Mouse (Mus musculus) left cerebral cortex, postnatal 10 days (tissue): ENCODE measurements at regions not wholly inside any gene's neighbourhood (a gene's known extent, or its start where the extent isn't known, plus 50 kb on each side); places are given as distances from the start of the nearest gene placed in this dataset.
A peak's percentile ranks its signal among the peaks of the same experiment; 100 is the strongest.

Experiments
- DNase-seq, 2 experiments: peaks; one replicate each; pipeline ENCODE4 v3.0.0; 2021 to 2022; ENCODE audit warnings: low spot score in 2 of 2, mixed read lengths in 1 of 2; ENCODE audit errors: extremely low spot score in 1 of 2
- intact Hi-C: fragments of 180-260 bp; cut with DNase I; formaldehyde crosslinking; loops from one replicate; pipeline ENCODE4 v1.15.1; 2025

GRCm38 (mm10) chr12:59970775-59971174 is 751.2 kb upstream of the Fbxo33 start:
- no peak for DNase-seq
- intact Hi-C loops, result no loop called here

DNA sequence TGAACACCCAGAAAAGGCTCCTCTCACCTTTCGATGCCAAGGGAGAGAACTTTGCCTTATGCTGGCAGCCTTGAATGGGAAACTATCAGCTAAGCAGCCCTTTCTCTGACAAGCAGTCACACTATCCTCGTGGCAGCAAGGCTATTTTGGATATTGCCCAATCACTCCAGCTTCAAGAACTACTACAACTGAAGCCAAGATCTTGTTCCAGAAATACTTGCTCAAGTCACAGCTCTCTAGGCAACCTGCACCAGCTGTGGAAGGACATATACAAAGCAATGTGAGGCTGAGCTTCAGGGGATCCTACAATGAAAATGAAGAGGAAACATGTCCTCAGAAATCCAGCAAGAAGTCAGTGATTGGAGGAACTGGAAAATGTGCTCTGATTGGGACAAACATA is 750.4 kb upstream of the Fbxo33 start:
- no peak for DNase-seq
- intact Hi-C loops, result no loop called here

- DNase-seq, result no peak
- intact Hi-C loops, result no loop called here
These were observed 747.7 kb upstream of the Fbxo33 start for GRCm38 (mm10) chr12:59967241-59967640.

- intact Hi-C loops, result no loop called here
- DNase-seq, result no peak
These were observed 741.6 kb upstream of the Fbxo33 start for GRCm38 (mm10) chr12:59961139-59961538.

- intact Hi-C loops, result no loop called here
- peak in 1 of 2 experiments; percentile 50 for DNase-seq
These were observed 712.9 kb upstream of the Fbxo33 start for GRCm38 (mm10) chr12:59932471-59932870.

- no peak for DNase-seq
- intact Hi-C loops, result no loop called here
These were observed 705.5 kb upstream of the Fbxo33 start for GRCm38 (mm10) chr12:59925071-59925470.

DNA sequence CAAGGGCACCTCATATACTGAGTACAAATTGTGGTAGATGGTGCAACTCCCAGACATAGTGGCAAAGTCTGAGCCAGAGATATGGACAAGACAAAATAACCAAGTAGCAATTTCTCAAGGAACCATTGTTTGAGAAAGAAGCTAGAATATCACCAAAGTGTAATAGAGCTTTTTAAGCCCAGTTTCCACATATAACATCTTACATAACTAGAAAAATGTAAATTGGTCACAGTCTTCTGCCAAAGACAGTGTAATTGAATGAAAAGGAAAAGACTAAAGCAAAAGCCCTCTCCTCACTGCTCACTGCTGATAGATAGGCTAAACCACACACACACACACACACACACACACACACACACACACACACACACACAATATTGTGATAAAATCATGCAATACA is 679.4 kb upstream of the Fbxo33 start:
- intact Hi-C loops, result no loop called here
- no peak for DNase-seq

GRCm38 (mm10) chr12:59890973-59891372 is 671.4 kb upstream of the Fbxo33 start:
- DNase-seq, result no peak
- intact Hi-C loops, result no loop called here
